Mouse (Mus musculus): ENCODE results near the gene Hoxd13. TPM values are rescaled to one million over a fixed set of nuclear protein-coding genes. Genes with fewer than 3 reads are reported as not detected.

The Hoxd13 gene
- not detected in 2 replicates for polyA plus RNA-seq (2021; fragmentation: Nextera tagmentation)
- long read RNA-seq, experiment 1, result 0 reads
- long read RNA-seq, experiment 2, partial matches to known transcripts, result 0 of 1 reads
- long read RNA-seq, experiment 2, other reads (novel, unspliced or antisense), result 0 of 1 reads

DNA sequence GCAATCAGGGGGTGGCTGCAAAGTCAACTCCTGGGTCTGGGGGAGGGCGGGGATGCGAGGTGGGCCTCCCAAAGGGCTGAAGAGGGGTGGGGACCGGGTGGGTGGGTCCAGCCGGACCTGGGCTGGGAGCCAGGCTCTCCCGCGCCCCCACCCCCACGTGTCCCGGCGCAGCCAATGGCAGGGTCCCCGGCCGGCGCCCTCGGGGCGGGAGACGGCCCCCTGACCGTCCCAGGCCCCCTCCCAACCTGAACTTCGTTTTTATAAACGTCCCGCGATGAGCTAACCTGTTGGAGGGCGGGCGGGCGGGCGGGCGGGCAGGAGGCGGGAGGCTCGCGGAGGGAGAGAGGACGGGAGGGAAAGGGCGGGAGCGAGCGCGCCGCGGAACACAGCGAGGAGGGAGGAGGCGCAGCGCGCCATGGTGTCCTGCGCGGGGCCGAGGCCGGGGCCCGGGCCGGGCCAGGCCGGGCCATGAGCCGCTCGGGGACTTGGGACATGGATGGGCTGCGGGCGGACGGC is at the start of gene Hoxd13:
Hoxd13 (plus strand) TSS at position 469 of the 516 bp plus-strand sequence.

GRCm38 (mm10) chr2:74659507-74660005 is 8.6 kb upstream of the Hoxd13 start, which contains the start of gene Evx2:
Evx2 (minus strand) TSS chr2:74659557.

DNA sequence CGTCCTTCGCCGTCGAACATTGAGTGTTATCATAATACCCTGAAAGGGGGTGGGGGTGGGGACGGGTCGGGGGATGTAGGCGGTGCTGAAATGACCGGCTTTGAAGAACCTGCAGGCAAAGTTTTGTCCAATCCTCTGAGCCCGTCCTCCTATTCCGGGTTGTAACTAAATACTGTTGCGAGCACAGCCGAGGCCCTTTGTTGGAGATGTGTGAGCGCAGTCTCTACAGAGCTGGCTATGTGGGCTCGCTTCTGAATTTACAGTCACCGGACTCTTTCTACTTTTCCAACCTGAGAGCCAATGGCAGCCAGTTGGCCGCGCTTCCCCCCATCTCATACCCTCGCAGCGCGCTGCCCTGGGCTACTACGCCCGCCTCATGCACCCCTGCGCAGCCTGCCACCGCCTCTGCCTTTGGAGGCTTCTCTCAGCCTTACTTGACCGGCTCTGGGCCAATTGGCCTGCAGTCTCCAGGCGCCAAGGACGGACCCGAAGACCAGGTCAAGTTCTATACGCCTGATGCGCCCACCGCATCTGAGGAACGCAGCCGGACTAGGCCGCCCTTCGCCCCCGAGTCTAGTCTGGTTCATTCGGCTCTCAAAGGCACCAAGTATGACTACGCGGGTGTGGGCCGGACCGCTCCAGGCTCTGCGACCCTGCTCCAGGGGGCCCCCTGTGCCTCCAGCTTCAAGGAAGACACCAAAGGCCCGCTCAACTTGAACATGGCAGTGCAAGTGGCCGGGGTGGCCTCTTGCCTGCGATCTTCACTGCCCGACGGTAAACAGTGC is 7.0 kb downstream of the Hoxd13 start, which contains the start of gene Hoxd12:
Hoxd12 (plus strand) TSS at position 133 of the 785 bp plus-strand sequence.

DNA sequence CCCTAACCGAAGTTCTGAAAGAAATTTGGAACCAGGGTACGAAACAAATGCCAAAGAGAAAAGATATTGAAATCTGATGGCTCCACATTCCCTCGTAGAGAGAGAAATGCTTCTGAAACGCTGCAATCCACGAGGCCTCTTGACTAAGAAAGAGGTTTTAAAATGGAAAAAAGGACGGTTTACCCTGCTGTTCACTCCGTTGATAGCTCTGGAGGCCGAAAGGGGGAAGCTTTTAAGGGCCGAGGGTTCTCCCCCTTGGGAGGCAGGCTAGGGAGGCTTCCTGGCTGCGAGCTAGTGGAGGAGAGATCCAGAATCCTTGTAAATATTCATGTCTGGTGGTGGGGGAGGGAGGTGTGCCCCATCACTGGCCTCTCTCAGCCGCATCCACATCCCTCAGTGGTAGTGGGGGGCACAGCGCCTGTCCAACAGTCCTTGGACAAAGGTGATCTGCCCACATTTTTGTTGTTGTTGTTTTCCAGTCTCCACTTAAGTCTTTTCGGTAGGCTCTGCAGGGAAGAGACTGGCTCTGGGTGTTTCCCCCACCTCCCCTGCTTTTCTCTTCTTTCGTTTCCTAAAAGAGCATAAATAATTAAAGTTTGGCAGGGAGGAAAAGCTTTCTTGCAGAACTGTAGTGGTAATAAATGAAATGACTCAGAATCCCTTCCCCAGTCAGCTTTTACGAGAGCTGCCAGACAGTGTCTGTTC is 10.9 kb downstream of the Hoxd13 start, which contains the start of gene Hoxd11:
Hoxd11 (plus strand) TSS at position 667 of the 705 bp plus-strand sequence.

DNA sequence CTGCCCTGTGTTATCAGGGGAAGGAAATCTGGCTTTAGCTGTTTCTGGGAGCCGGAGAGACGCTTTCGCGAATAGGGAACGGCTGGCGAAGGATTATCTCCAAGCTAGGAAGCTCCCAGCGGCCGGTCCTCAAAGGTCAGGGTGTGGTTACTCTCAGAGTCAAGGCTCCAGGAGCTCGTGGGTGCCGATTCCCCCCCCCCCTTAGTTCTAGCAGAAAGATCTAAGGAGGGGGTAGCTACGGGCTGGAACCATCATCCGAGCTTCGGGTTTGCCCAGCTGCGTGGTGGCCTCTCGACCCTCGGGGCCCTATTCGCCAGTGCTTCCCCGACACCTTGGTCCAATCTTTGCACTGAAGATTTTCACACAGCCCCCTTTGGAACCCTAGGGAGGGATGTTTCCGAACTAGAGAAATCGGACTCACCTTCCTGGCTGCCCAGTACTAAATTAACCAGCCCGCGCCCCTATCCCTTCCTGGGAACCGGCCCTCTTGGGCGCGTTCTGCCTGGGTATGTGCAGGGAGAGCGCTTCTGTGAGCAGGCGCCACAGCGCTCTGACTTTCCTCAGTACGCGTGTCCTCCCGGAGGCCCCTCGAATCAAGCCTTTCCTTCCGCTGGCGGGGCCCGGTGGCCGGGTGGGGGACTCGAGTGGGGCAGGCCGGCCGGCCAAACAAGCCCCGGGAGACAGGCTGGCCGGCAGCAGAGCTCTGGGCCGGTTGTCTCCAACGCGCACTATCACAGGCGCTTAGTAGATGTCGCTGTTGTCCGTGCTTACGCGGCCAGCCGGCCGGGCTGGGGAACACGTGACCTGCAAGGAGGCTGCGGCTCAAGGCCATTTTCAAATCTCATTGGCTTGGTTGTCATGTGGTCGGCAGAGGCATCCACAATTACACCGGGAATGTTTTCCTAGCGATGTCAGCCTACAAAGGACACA is 23.2 kb downstream of the Hoxd13 start, which contains the start of gene Hoxd10:
Hoxd10 (plus strand) TSS at position 903 of the 930 bp plus-strand sequence.

GRCm38 (mm10) chr2:74697567-74698121 is 29.5 kb downstream of the Hoxd13 start, which contains the start of gene Hoxd9:
Hoxd9 (plus strand) TSS chr2:74697727.

DNA sequence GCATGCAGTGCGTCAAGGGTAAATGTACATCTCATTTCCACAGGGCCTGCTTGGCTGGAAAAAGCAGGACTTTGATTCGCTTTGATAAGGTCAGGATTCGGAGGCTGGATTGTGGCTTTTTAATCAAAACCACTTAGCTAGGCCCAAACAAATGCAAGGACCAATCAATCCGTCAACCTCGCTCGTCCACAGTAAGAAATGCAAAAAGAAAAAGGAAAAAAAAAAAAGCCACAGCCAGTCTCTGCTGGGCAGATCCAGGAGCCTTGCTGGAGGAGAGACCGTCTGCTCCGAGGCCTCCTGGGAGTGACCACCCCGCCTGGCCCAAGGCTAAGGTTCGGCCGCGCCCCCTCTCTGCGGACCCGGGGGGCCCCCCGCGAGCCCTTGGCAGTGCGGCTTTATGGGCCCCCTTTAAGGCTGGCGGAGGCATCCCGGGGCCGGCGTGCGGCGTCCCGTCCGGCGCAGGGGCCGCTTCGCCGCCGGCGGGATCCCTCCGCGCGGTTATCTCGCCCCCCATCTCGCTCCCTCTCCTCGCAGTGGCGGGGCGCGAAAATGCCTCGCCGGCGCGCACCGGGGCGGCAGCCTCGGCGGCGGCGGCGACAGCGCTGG is 36.4 kb downstream of the Hoxd13 start, which contains the start of gene Hoxd8:
Hoxd8 (plus strand) TSS at position 223 of the 606 bp plus-strand sequence.

DNA sequence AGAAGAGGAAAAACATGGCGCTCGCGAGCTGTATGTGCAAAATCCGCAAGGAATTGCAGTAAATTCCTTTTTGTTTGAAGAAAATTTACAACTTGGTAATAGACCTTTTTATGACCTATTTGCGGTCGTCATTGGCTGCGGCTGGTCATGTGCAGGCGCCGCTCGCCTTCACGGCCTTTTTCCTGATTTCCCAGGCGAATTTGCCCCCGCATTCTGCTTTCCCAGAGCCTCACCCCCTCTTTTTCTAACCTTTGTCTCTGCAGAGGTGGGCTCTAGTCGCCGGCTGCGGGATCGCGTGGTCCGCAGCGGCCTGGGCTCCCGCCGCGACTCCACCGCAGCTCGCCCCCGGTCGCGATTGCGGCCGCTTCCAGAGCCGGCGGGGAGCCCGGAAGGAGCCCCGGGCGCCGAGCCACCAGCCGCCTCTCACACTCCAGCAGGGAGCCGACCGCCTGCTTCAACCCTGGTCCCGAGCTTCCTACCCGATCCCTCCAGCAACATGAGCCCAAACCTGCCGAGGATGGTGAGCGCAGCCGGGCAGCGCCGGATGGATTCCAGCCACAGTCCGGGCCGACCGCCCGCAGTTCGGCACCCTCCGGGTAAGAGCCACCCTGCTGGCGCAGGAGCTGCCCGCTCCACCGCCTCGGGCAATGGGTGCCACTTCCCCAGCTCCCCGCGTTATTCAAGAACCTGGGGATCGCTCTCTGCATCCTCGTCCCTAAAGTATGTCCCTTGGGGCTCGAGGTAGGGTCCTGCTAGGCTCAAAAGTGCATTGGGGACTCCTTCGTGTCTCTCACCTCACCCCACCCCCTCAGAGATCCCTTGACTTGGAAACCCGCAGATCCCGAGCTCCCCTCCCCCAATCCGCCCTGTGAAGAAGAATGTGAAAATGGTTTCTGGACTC is 43.9 kb downstream of the Hoxd13 start, which contains the start of the genes Hoxd3 and Hoxd4:
Hoxd3 (plus strand) TSS at position 207 of the 901 bp plus-strand sequence.
Hoxd4 (plus strand) TSS at position 209 of the 901 bp plus-strand sequence.

Small RNA genes within 50 kb of the gene (microRNA-seq; reads per million reads assigned to microRNA genes)
- not detected for gene Gm44463

Other genes starting within 250 kb of the Hoxd13 start
- gene Lnpk, start 88.9 kb upstream of the Hoxd13 start, polyA plus RNA-seq (2021; fragmentation: Nextera tagmentation), result 25.7 and 30.1 TPM in 2 replicates
- not detected in 2 replicates for gene Evx2, start 8.8 kb upstream of the Hoxd13 start, polyA plus RNA-seq (2021; fragmentation: Nextera tagmentation)
- gene Hoxd12, start 6.7 kb downstream of the Hoxd13 start, polyA plus RNA-seq (2021; fragmentation: Nextera tagmentation), result not detected in 2 replicates
- gene Hoxd11, start 11.2 kb downstream of the Hoxd13 start, polyA plus RNA-seq (2021; fragmentation: Nextera tagmentation), result not detected in 2 replicates
- gene Hoxd10, start 23.6 kb downstream of the Hoxd13 start, polyA plus RNA-seq (2021; fragmentation: Nextera tagmentation), result not detected in 2 replicates
- gene Hoxd9, start 29.4 kb downstream of the Hoxd13 start, polyA plus RNA-seq (2021; fragmentation: Nextera tagmentation), result not detected in 2 replicates
- gene Hoxd8, start 36.3 kb downstream of the Hoxd13 start, polyA plus RNA-seq (2021; fragmentation: Nextera tagmentation), result not detected in 2 replicates
- not detected in 2 replicates for gene Hoxd3, start 43.6 kb downstream of the Hoxd13 start, polyA plus RNA-seq (2021; fragmentation: Nextera tagmentation)
- gene Hoxd4, start 43.6 kb downstream of the Hoxd13 start, polyA plus RNA-seq (2021; fragmentation: Nextera tagmentation), result not detected in 2 replicates
- not detected in 2 replicates for gene Gm28230, start 58.4 kb downstream of the Hoxd13 start, polyA plus RNA-seq (2021; fragmentation: Nextera tagmentation)
- gene Hoxd1, start 94.7 kb downstream of the Hoxd13 start, polyA plus RNA-seq (2021; fragmentation: Nextera tagmentation), result 0.08 and 0.09 TPM in 2 replicates
- 49.1 and 54.5 TPM in 2 replicates for gene Mtx2, start 157.5 kb downstream of the Hoxd13 start, polyA plus RNA-seq (2021; fragmentation: Nextera tagmentation)

Measured in layer of hippocampus, adult 6 months (tissue).